Mouse (Mus musculus): ENCODE data around the gene Gm9040. TPM values are rescaled to one million over a fixed set of nuclear protein-coding genes. Genes with fewer than 3 reads are reported as not detected.
"Not testable (repeated sequence)": the region's sequence is repeated elsewhere in the genome, so short reads cannot be mapped to it uniquely, and the experiment has no call there.

The Gm9040 gene
- polyA plus RNA-seq, 1 experiment from 2014 or later, result not detected

DNA sequence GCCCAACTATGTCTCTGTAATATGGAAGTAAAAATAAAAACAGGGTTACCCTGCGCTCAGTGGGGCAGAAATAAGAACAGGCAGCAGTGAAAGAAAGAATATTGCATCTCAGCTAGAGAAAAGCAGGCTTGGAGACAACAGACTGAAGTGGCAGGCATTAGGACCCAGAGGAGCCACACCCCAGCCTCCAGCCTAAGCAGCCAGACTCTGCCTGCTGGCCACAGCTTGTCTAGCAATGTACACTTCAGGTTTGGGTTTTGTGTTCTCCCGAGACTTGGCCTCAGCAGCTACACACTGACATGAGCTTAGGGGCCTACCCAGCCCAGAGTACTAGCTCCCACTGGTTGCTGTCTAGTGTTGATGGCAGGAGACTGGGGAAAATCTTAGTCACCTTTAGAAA, 24.6 kb downstream of the Gm9040 start:
- not testable (repeated sequence) for H3K4me3 ChIP-seq (ENCODE audit: low read length); H3K36me3 ChIP-seq (ENCODE audit: control insufficient read depth, insufficient read depth, low read length); H3K27ac ChIP-seq (ENCODE audit: low read depth, low read length); H3K4me2 ChIP-seq (replicated peaks; ENCODE audit: low read depth, low read length); H3K27me3 ChIP-seq (ENCODE audit: control insufficient read depth, insufficient read depth, low read length); H3K9ac ChIP-seq (ENCODE audit: low read depth, low read length); H3K9me3 ChIP-seq (ENCODE audit: control insufficient read depth, low read length); ATAC-seq (ENCODE audit: low FRiP score, low TSS enrichment); H3K4me1 ChIP-seq (ENCODE audit: control insufficient read depth, insufficient read depth, low read length)
- 47% methylated on average over 2 of the region's 2 CpGs for WGBS

DNA sequence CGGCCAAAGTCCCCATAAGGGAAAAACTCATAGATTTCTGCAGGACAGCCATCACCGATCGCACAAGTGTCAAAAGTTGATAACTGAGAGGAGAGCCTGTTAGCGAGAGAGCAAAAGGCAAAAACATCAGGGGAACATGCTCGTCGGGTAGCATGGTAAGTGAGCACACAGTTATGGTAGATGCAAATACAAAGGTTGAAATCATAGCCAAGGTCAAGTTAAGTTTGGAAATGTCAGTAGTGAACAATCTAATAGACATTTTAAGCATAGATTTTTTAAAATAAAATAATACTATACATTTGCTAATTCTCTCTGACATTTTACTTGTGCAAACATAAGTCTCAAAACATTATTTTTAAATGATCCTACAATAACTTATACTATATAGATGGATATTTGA, 31.8 kb downstream of the Gm9040 start, which contains the start of gene Iltifb:
Iltifb (minus strand) TSS at position 101 of the 400 bp plus-strand sequence.
- Histone ChIP-seq H3K4me3 (ENCODE audit: low read length) (no peak within 1 kb of the TSS), H3K36me3 (ENCODE audit: control insufficient read depth, insufficient read depth, low read length) (no peaks in the 10 kb centered on the region), H3K27ac (ENCODE audit: low read depth, low read length) (no peak within 1 kb of the TSS), H3K4me1 (ENCODE audit: control insufficient read depth, insufficient read depth, low read length) (no peaks in the 10 kb centered on the region), H3K9ac (ENCODE audit: low read depth, low read length) (no peak within 1 kb of the TSS), H3K27me3 (ENCODE audit: control insufficient read depth, insufficient read depth, low read length) (no peaks in the 10 kb centered on the region), H3K9me3 (ENCODE audit: control insufficient read depth, low read length) (no peaks in the 10 kb centered on the region), H3K4me2 (replicated peaks; ENCODE audit: low read depth, low read length) (no peak within 1 kb of the TSS)
- WGBS, result 93% methylated on average over 6 of the region's 6 CpGs
- no peak for ATAC-seq (ENCODE audit: low FRiP score, low TSS enrichment)

DNA sequence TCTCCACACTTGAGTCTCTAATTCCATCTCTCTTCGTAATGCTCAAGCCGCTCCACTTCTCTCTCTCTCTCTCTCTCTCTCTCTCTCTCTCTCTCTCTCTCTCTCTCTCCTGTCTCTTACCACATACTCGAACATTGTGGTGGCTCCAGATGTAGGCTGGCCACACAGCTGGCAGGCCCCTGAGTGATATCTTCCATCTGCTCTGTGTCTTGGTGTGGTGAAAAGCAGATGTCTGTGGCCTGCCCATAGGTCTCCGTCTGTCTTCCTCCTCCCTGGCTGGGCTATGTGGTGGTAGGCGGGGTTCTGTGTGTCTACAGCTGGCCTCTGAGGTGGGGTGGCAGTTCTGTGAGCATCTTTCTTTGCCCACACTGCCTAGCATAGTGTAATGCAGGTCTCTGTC, 43.8 kb downstream of the Gm9040 start:
- 80% methylated on average over 2 of the region's 5 CpGs for WGBS
- not testable (repeated sequence) for H3K27me3 ChIP-seq (ENCODE audit: control insufficient read depth, insufficient read depth, low read length); ATAC-seq (ENCODE audit: low FRiP score, low TSS enrichment)

DNA sequence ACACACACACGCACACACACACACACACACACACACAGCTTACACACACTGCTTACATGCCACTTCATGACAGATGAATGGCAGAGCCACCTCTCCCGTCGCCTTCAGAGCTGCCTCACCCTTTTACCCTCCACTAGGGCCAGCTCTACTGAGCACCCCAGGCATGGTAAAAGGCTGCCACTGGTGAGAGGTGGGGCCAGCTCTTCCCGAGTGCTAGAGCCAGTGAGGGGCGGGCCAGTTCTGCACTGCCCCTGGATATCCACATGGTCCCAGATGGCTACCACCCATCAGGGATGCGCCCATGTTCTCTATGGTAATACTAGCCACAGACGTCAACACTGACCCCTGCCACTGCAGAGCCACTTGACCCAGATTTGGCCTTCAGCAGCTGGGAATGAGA, 44.2 kb downstream of the Gm9040 start:
- not testable (repeated sequence) for H3K9me3 ChIP-seq (ENCODE audit: control insufficient read depth, low read length); H3K4me2 ChIP-seq (replicated peaks; ENCODE audit: low read depth, low read length); H3K36me3 ChIP-seq (ENCODE audit: control insufficient read depth, insufficient read depth, low read length); H3K27ac ChIP-seq (ENCODE audit: low read depth, low read length); H3K9ac ChIP-seq (ENCODE audit: low read depth, low read length); H3K4me1 ChIP-seq (ENCODE audit: control insufficient read depth, insufficient read depth, low read length); ATAC-seq (ENCODE audit: low FRiP score, low TSS enrichment); H3K4me3 ChIP-seq (ENCODE audit: low read length); H3K27me3 ChIP-seq (ENCODE audit: control insufficient read depth, insufficient read depth, low read length)
- WGBS, result 73% methylated on average over 6 of the region's 7 CpGs

More for the DNA sequence above, 43.8 kb downstream of the Gm9040 start:
- H3K27ac ChIP-seq (ENCODE audit: low read depth, low read length); H3K4me1 ChIP-seq (ENCODE audit: control insufficient read depth, insufficient read depth, low read length); H3K36me3 ChIP-seq (ENCODE audit: control insufficient read depth, insufficient read depth, low read length); H3K4me2 ChIP-seq (replicated peaks; ENCODE audit: low read depth, low read length); H3K4me3 ChIP-seq (ENCODE audit: low read length); H3K9ac ChIP-seq (ENCODE audit: low read depth, low read length); H3K9me3 ChIP-seq (ENCODE audit: control insufficient read depth, low read length): not testable (repeated sequence)

DNA sequence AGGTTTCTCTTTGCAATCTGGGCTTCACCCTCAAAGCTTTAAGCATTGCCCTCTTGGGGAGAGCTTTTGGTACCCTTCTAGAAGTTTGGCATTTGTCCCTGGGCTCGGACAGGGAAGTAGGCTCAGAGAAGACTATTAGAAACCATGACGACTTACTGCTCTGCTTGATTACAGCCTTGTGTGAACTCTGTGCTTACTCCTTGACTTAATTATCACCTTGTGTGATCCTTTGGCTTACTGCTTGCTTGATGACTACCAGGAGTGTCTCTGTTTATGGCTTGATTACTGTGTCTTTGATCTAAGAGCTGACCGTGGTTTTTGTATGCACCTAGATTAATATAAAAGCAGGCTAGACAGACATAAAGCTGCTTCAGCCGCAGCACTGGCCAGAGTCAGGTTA, 48.7 kb downstream of the Gm9040 start:
- H3K4me1 ChIP-seq (ENCODE audit: control insufficient read depth, insufficient read depth, low read length); H3K4me3 ChIP-seq (ENCODE audit: low read length); H3K9me3 ChIP-seq (ENCODE audit: control insufficient read depth, low read length); H3K27ac ChIP-seq (ENCODE audit: low read depth, low read length); H3K4me2 ChIP-seq (replicated peaks; ENCODE audit: low read depth, low read length); H3K27me3 ChIP-seq (ENCODE audit: control insufficient read depth, insufficient read depth, low read length); H3K9ac ChIP-seq (ENCODE audit: low read depth, low read length); H3K36me3 ChIP-seq (ENCODE audit: control insufficient read depth, insufficient read depth, low read length); ATAC-seq (ENCODE audit: low FRiP score, low TSS enrichment): not testable (repeated sequence)
- WGBS, result no CpG with 5 or more reads among the region's 4 CpGs

Other genes with a start within 250 kb of the Gm9040 start
- 18.3 and 32.2 TPM in 2 replicates for gene Mdm1, start 185.2 kb downstream of the Gm9040 start, polyA plus RNA-seq (2014; fragmentation: Nextera tagmentation; extraction: Ambion mirVana)
- gene Il22, start 122.0 kb downstream of the Gm9040 start, polyA plus RNA-seq (2014; fragmentation: Nextera tagmentation; extraction: Ambion mirVana), result not detected in 2 replicates
- gene Gm32717, start 86.2 kb downstream of the Gm9040 start, polyA plus RNA-seq (2014; fragmentation: Nextera tagmentation; extraction: Ambion mirVana), result not detected in 2 replicates
- gene Gm32802, start 68.3 kb downstream of the Gm9040 start, polyA plus RNA-seq (2014; fragmentation: Nextera tagmentation; extraction: Ambion mirVana), result not detected in 2 replicates
- not detected in 2 replicates for gene Iltifb, start 31.9 kb downstream of the Gm9040 start, polyA plus RNA-seq (2014; fragmentation: Nextera tagmentation; extraction: Ambion mirVana)
- gene Gm9044, start 5.4 kb upstream of the Gm9040 start, polyA plus RNA-seq (2014; fragmentation: Nextera tagmentation; extraction: Ambion mirVana), result not detected in 2 replicates
- gene Gm9045, start 10.9 kb upstream of the Gm9040 start, polyA plus RNA-seq (2014; fragmentation: Nextera tagmentation; extraction: Ambion mirVana), result not detected in 2 replicates
- gene Gm9046, start 16.3 kb upstream of the Gm9040 start, polyA plus RNA-seq (2014; fragmentation: Nextera tagmentation; extraction: Ambion mirVana), result not detected in 2 replicates
- 0.10 TPM in 1 of 2 replicates, not detected in the other for gene Gm9048, start 21.7 kb upstream of the Gm9040 start, polyA plus RNA-seq (2014; fragmentation: Nextera tagmentation; extraction: Ambion mirVana)
- not detected in 2 replicates for gene Gm9049, start 27.1 kb upstream of the Gm9040 start, polyA plus RNA-seq (2014; fragmentation: Nextera tagmentation; extraction: Ambion mirVana)
- gene Ifng, start 114.1 kb upstream of the Gm9040 start, polyA plus RNA-seq (2014; fragmentation: Nextera tagmentation; extraction: Ambion mirVana), result not detected in 2 replicates